Mouse (Mus musculus): ENCODE measurements at regions not wholly inside any gene's neighbourhood (a gene's known extent, or its start where the extent isn't known, plus 50 kb on each side); places are given as distances from the start of the nearest gene placed in this dataset.

DNA sequence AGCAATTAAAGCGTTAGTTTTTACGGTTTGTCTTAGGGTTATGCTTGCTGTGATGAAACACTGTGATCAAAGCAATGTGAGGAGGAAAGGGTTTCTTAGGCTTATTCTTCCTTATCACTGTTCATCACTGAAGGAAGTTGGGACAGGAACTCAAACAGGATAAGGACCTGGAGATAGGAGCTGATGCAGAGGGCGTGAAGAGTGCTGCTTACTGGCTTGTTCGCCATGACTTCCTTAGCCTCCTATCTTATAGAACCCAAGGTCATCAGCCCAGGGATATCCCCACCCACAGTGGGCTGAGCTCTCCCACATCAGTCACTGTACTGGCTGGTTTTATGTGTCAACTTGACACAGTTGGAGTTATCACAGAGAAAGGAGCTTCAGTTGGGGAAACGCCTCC lies 50.4 kb upstream of the Adra1d start:
- TF ChIP-seq POLR2A (IDR thresholded peaks at IDR 0.05; ENCODE audit: insufficient read depth, low read depth, low read length) (no peak), CTCF (IDR thresholded peaks at IDR 0.05) (no peak), EP300 (IDR thresholded peaks at IDR 0.05; ENCODE audit: insufficient read depth, low read depth, low read length) (no peak)
